Mouse (Mus musculus): Measurements from ENCODE around the gene Col23a1.

Col23a1 gene

DNA sequence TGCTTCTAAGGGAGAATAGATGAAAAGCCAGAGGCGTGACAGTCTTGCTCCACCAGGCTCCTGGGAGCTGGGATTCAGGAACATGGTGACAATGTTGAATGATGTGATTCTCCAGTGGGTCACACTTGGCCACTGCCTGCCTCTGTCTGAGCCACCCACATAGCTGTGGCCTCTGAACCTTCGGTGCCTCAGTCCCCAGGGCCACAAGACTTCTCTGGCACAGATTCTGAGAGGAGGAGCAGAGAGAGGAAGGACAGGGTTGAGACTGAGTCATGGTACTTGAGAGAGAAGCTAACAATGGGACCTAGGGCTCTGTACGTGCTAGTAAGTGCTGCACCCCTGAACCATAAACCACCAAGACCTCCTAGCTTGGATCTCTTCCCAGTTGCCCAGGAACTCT lies 141.6 kb downstream of the Col23a1 start:
- DNase-seq (ENCODE audit: low spot score), result no peak

DNA sequence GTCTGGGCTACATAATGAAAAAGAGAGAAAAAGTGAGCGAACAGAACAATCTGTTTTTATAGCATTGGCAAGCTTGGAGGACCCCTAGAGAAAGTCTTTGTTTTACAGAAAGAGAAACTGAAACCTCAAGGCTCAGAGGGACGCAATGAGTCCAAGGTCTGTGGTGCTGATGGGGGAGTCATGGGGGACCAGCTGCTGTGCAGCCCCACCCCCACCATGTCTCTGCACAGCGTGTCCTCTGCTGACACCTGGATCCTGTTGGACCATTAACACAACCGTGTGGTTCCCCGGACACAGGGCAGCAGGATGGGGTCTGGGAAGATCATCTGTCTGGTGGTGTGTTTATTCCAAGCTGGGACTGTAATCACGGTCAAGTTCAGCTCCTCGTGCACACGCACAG lies 142.2 kb downstream of the Col23a1 start:
- DNase-seq (ENCODE audit: low spot score), result no peak

DNA sequence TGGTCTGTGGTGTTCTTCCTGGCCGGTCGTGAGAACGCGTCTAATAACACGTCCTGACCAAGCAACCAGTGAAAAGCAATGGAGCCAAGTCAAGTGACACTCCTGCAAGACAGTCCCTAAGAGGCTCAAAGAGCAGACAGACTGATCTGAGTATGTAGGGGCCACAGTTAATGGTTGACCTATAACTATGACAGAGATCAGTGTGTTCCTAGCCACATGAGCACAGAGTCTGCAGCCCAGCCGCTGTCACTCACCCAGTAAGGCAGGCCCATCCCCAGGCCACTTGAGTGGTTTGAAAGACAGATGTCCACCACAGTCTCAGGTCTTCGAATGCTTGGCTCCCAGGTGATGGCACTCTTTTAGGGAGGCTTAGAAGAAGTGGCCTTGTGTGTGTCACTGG lies 152.3 kb downstream of the Col23a1 start:
- no peak for DNase-seq (ENCODE audit: low spot score)

DNA sequence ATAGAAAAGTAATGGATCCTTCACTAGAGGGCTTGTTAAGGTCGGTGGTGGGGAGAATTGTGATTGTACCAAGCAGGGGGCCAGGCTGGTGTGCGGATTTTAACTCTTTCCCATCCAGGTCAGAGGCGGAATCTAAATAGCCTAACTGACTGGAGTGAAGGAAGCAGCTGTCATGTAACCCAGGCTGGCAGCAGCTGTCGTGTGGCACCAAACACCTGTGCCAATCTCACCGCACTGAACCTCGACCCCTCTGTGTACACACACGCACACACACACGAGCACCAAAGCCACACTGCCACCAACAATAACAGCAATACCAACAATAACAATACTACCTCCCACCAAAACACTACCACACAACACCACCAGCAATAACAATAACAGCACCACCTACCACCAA lies 152.9 kb downstream of the Col23a1 start:
- DNase-seq (ENCODE audit: low spot score), result no peak

- no peak for DNase-seq (ENCODE audit: low spot score)
Observed at GRCm38 (mm10) chr11:51443818-51444217, 154.1 kb downstream of the Col23a1 start.

DNA sequence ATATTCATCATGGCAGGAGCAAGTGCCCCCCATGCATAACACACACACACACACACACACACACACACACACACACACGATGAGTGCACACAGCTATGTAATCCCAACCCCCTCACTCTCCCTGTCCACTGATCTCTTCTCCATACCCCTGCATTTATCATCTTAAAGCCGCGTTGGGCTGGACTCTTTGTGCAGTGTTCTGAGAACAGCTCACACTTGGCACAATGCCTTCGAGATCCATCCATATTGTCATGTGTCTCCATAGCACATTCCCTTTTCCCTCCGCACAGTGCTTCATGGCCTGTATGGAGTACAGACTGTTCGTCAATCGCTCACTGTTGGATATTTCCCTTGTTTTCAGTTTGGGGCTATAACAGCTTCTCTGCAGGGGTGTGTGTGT lies 154.9 kb downstream of the Col23a1 start:
- DNase-seq (ENCODE audit: low spot score), result no peak

- DNase-seq (ENCODE audit: low spot score), result no peak
Observed at GRCm38 (mm10) chr11:51446711-51447425, 157.1 kb downstream of the Col23a1 start.

GRCm38 (mm10) chr11:51448256-51448655 lies 158.5 kb downstream of the Col23a1 start:
- no peak for DNase-seq (ENCODE audit: low spot score)

DNA sequence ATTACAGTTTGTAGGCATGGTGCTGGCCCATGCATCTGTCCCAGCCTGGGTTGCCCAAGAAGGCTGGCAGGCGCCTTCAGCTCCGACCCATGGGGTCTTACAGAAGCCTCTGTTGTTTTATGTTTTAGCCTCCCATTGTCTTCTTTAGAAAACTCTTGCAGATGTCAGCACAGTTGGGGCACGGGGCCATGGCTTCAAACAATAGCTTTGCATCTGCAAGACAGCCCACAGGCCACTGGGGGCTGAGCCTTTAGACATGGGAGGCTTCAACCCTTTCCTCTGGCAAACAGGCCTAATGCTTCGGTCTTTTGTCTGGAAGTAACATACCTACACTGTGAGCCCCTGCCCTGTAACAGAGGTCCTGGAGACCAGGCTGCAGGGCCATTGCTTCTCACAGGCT lies 159.0 kb downstream of the Col23a1 start:
- no peak for DNase-seq (ENCODE audit: low spot score)

DNA sequence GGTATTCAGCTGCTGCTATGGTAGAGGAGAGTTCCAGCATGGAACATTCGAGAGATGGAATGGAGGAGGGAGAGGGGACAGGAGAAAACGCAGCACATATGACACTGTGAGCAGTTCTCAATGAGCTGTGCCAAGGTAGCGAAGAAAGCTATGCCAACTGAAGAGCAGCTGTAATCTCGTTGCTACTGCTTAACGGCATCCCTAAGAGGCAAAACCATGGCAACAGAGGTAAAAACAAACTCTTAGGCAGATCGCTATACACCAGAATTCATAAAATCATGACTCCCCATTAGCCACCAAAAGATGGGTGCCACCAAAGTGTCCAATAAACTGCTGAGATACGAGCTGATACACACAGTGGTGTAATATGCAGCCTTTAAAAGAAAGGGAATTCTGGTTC lies 160.2 kb downstream of the Col23a1 start:
- no peak for DNase-seq (ENCODE audit: low spot score)

GRCm38 (mm10) chr11:51451281-51451680 lies 161.6 kb downstream of the Col23a1 start:
- no peak for DNase-seq (ENCODE audit: low spot score)

GRCm38 (mm10) chr11:51451925-51452324 lies 162.2 kb downstream of the Col23a1 start:
- DNase-seq (ENCODE audit: low spot score), result no peak

DNA sequence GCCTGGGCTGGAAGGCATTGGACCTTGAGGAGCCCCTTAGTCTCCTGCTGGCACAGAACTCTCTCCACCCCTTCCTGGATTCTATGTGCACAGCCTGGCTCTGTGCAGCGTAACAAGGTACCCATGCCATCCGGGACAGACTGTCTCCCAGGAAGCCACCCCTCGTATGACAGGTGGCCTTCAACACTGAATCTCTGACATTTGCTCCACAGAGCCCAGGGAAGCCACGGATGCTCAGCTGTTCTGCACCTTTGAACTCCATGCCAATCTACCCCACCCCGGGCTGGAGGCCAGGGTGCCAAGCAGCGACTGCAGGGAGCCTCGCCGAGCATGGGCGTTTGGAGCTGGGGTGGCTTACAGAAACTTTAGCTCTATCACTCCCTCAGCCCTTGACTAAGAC lies 164.0 kb downstream of the Col23a1 start:
- no peak for DNase-seq (ENCODE audit: low spot score)

- no peak for DNase-seq (ENCODE audit: low spot score)
Observed at GRCm38 (mm10) chr11:51455501-51455900, 165.8 kb downstream of the Col23a1 start.

DNA sequence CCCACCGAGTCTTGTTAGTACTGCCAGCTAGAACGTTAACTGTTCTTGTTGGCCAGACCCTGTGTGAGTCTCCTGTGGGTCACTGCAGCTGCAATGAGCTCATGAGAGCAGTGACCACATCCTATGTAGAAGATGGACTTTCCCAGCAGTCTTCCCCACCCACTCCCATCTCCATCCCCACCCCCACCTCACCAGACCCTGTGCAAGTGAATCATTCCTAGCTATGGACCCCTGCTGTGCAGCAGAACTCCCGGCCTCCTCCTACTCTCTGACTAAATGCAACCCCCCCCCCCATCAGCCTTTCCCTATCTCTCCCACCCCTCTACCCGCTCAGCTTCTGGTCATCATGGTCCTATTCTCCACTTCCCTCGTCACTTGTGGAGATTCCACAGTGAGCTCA lies 167.9 kb downstream of the Col23a1 start:
- DNase-seq (ENCODE audit: low spot score), result no peak

DNA sequence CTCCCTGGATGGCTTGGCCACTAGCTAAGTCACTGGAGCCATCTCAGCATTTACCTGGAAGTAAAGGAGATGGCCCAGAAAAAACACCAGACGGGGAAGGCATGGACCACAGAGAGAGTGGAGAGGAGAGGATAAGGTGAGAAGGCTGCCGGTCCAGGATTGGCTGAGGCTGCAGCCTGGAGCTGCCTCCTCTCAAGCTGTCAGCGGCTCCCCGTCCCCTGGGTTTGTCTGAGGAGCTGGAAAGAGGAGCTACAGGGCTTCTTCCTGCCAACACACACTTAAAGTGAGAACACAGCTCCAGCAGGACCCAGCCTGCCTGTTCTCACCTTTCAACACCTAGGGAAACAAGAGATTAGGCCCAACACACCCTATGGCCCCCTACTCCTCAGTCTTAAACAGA lies 168.9 kb downstream of the Col23a1 start:
- no peak for DNase-seq (ENCODE audit: low spot score)

DNA sequence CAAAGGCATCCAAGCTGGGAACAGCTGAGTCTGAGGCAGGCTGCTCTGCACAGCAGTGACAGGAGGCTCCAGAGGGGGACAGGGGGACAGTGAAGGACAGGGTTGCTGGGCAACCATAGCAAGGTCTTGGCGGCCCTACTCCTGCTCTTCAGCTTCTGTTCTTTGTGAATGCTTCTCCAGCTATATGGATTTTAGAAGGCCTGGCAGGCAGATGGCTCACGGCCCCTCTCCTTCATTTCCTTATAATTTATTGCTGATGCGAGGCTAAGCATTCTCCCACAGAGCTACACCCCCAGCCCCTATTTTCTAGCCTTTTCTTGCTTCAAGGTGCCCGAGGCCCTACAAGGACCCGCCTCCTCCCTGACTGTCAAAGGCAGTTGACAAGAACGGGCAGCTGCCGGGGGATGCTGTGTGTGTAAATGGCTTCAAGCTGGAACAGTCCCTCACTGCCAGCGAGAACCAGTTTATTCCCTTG lies 169.9 kb downstream of the Col23a1 start:
- DNase-seq (ENCODE audit: low spot score), result no peak

GRCm38 (mm10) chr11:51468737-51469136 lies 179.0 kb downstream of the Col23a1 start:
- no peak for DNase-seq (ENCODE audit: low spot score)

GRCm38 (mm10) chr11:51469341-51469831 lies 179.7 kb downstream of the Col23a1 start:
- DNase-seq (ENCODE audit: low spot score), result no peak

- no peak for DNase-seq (ENCODE audit: low spot score)
Observed at GRCm38 (mm10) chr11:51470383-51471144, 180.8 kb downstream of the Col23a1 start.

- DNase-seq (ENCODE audit: low spot score), result no peak
Observed at GRCm38 (mm10) chr11:51473686-51474085, 184.0 kb downstream of the Col23a1 start.

DNA sequence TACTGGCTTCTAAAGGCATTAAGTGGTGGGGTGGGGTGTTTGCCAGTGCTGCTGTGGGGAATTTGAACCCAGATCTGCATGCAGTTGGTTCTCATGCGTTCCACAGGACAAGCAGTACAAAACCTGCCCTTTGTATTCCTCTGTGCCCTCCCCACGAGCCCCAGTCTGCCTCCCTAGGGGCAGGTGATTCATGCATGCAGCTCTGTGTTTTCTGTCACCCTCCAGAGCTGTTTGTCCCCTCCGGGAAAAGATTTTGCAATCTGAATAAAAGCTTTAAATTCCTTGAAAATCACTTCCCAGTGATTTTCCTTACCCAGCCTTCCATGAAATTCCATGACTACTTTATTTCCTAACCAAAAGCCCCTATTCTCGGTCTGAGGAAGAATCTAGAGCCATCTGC lies 186.8 kb downstream of the Col23a1 start:
- DNase-seq (ENCODE audit: low spot score), result no peak

GRCm38 (mm10) chr11:51477571-51477970 lies 187.9 kb downstream of the Col23a1 start:
- DNase-seq (ENCODE audit: low spot score), result no peak

Measured in ovary, adult 18-20 months (tissue).